Mouse (Mus musculus) liver, embryonic 14.5 days (tissue): ENCODE measurements around the gene Hacd2.

Experiments
- CTCF ChIP-seq: IDR thresholded peaks from 2 replicates; pipeline ENCODE4 v1.5.1; 2016; ENCODE audit warnings: antibody characterized with exemption, low read depth, control low read depth
- EP300 ChIP-seq: IDR thresholded peaks from 2 replicates; pipeline ENCODE4 v1.6.1; 2016; ENCODE audit warnings: antibody characterized with exemption, low read depth

GRCm38 (mm10) chr16:35056306-35056705 is 34.1 kb downstream of the Hacd2 start:
- TF ChIP-seq EP300 (no peak), CTCF (peak; percentile 36)
